Mouse (Mus musculus): ENCODE data around the gene Gm28635. TPM values are rescaled to one million over a fixed set of nuclear protein-coding genes. Genes with fewer than 3 reads are reported as not detected.
"Not testable (repeated sequence)": the region's sequence is repeated elsewhere in the genome, so short reads cannot be mapped to it uniquely, and the experiment has no call there.

The Gm28635 gene
- total RNA-seq, 2 experiments from 2014 or later = 3.3 to 8.3 TPM

GRCm38 (mm10) chr2:84695007-84695695 lies 17.3 kb upstream of the Gm28635 start:
- intact Hi-C loops (cut with DNase I) = no loop called here
- no peak for DNase-seq

GRCm38 (mm10) chr2:84690050-84690449 lies 12.2 kb upstream of the Gm28635 start:
- no peak for DNase-seq
- intact Hi-C loops (cut with DNase I) = no loop called here

GRCm38 (mm10) chr2:84688080-84688844 lies 10.4 kb upstream of the Gm28635 start:
- intact Hi-C loops (cut with DNase I) = no loop called here
- no peak for DNase-seq

- intact Hi-C loops (cut with DNase I) = no loop called here
Observed at GRCm38 (mm10) chr2:84682605-84683183, 4.9 kb upstream of the Gm28635 start.

GRCm38 (mm10) chr2:84679016-84679415 lies 1.2 kb upstream of the Gm28635 start, which contains the start of gene Tmx2:
Gene Tmx2, minus strand, starts transcription at chr2:84679140.
- intact Hi-C loops (cut with DNase I) = loop anchor here (2.0 to 5.0 kb wide), 2 partner anchors 36 to 118 kb away; partner anchors contain the start of genes Ube2l6 and Zdhhc5
- no peak for DNase-seq

More at GRCm38 (mm10) chr2:84682605-84683183, 4.9 kb upstream of the Gm28635 start:
- DNase-seq = no peak

GRCm38 (mm10) chr2:84677270-84677967 lies 422 bp downstream of the Gm28635 start:
- DNase-seq = no peak
- intact Hi-C loops (cut with DNase I) = loop anchor here (5.0 kb wide), 1 partner anchor 120 kb away; the partner anchor contains the start of gene Ube2l6

GRCm38 (mm10) chr2:84671535-84671934 lies 6.3 kb downstream of the Gm28635 start:
- intact Hi-C loops (cut with DNase I); DNase-seq: not testable (repeated sequence)

- intact Hi-C loops (cut with DNase I) = no loop called here
- DNase-seq = peak; percentile 73 to 75
Observed at GRCm38 (mm10) chr2:84670569-84670933, 7.3 kb downstream of the Gm28635 start, which contains the start of gene Selenoh. Gene Selenoh, minus strand, starts transcription at chr2:84670770.

- intact Hi-C loops (cut with DNase I) = loop anchor here (10.0 kb wide), 1 partner anchor 185 kb away; no protein-coding TSS in a partner anchor
- peak in 1 of 2 experiments; percentile 15 for DNase-seq
Observed at GRCm38 (mm10) chr2:84669828-84670568, 7.8 kb downstream of the Gm28635 start.

GRCm38 (mm10) chr2:84666081-84666480 lies 11.8 kb downstream of the Gm28635 start:
- intact Hi-C loops (cut with DNase I) = loop anchor here (10.0 kb wide), 1 partner anchor 181 kb away; no protein-coding TSS in a partner anchor
- no peak for DNase-seq

- intact Hi-C loops (cut with DNase I) = loop anchor here (1.0 to 10.0 kb wide), 2 partner anchors 106 to 178 kb away; no protein-coding TSS in a partner anchor
- DNase-seq = peak; percentile 52 to 65
Observed at GRCm38 (mm10) chr2:84662866-84663265, 15.0 kb downstream of the Gm28635 start.

- intact Hi-C loops (cut with DNase I) = loop anchor here (2.0 to 10.0 kb wide), 3 partner anchors 41 to 205 kb away; no protein-coding TSS in a partner anchor
- peak; percentile 44 to 49 for DNase-seq
Observed at GRCm38 (mm10) chr2:84660253-84660652, 17.6 kb downstream of the Gm28635 start.

- DNase-seq = no peak
- intact Hi-C loops (cut with DNase I) = no loop called here
Observed at GRCm38 (mm10) chr2:84658806-84659205, 19.0 kb downstream of the Gm28635 start, which contains the start of gene Btbd18. Gene Btbd18, plus strand, starts transcription at chr2:84659079.

GRCm38 (mm10) chr2:84655864-84656263 lies 22.0 kb downstream of the Gm28635 start:
- intact Hi-C loops (cut with DNase I) = loop anchor here (1.0 kb wide), 1 partner anchor 39 kb away; no protein-coding TSS in a partner anchor
- no peak for DNase-seq

GRCm38 (mm10) chr2:84653354-84653753 lies 24.5 kb downstream of the Gm28635 start:
- no peak for DNase-seq
- intact Hi-C loops (cut with DNase I) = no loop called here

GRCm38 (mm10) chr2:84650464-84651195 lies 27.2 kb downstream of the Gm28635 start, which contains the start of gene Ctnnd1:
Gene Ctnnd1, minus strand, starts transcription at chr2:84650765.
- peak; percentile 82 to 83 for DNase-seq
- intact Hi-C loops (cut with DNase I) = loop anchor here (1.0 kb wide), 2 partner anchors 11 to 15 kb away; no protein-coding TSS in a partner anchor

- intact Hi-C loops (cut with DNase I) = loop anchor here (1.0 kb wide), 1 partner anchor 14 kb away; no protein-coding TSS in a partner anchor
- DNase-seq = peak; percentile 39 to 46
Observed at GRCm38 (mm10) chr2:84649674-84650073, 28.2 kb downstream of the Gm28635 start.

GRCm38 (mm10) chr2:84648369-84648768 lies 29.5 kb downstream of the Gm28635 start:
- intact Hi-C loops (cut with DNase I) = no loop called here
- DNase-seq = no peak

Data from heart, postnatal 36 days (tissue).